Mouse (Mus musculus) ES-Bruce4 (cell line): ENCODE data around the gene Srl.

Source experiments
- CTCF ChIP-seq: IDR thresholded peaks from one replicate; pipeline ENCODE4 v1.8.1; 2011; ENCODE audit warnings: low read depth, low read length
- EP300 ChIP-seq: IDR thresholded peaks from 2 replicates; pipeline ENCODE4 v1.6.1; 2011; ENCODE audit warnings: low read depth, low read length; ENCODE audit not compliant: insufficient read depth

- TF ChIP-seq CTCF, result no peak
- no peak for TF ChIP-seq EP300
These were observed 2.1 kb downstream of the Srl start for GRCm38 (mm10) chr16:4539521-4539920.
